Mouse (Mus musculus) spleen, postnatal 10 days (tissue): ENCODE data around the gene Fbxo21.
A peak's percentile ranks its signal among the peaks of the same experiment; 100 is the strongest.

ENCODE experiments used
- DNase-seq, 2 experiments: peaks; one replicate each; pipeline ENCODE4 v3.0.0; 2021 to 2022; ENCODE audit warnings: low spot score in 2 of 2

Fbxo21 gene

DNA sequence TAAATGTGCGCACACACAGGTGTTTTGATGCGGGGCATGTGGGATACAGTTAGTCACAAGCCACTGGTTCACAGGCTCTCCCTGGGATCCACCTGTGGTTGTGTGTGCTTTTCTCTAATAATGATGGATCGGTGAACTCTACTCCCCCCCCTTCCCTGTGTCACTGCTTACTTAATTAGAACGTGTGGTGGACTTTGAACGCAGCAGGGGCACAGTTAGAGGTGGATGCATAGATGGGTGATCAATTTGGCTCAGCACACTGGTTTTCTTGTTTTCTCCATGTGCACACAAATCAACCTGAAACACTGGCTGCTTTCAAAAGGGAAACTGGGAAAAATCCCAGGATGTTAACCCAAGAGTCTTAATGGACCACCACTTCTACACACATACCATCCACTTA, 2.6 kb downstream of the Fbxo21 start:
- no peak for DNase-seq

DNA sequence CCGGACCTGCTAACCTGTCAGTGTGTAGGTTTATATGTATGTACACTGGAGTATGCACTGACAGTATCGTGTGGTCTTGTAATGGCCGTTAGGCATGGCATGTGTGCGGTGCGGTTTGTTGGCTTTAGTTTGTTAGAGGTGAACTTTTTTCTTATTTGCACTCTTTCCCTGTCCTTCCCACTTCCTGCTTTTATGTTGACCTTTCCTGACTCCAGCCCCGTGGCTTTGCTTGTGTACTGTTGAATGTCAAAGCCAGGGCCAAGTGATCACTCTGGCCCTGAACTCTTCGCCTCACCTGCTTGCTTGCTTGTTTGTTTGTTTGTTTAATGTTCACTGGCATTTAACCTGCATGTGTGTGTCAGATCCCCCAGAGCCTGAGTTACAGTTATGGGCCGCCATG, 4.4 kb downstream of the Fbxo21 start:
- no peak for DNase-seq

DNA sequence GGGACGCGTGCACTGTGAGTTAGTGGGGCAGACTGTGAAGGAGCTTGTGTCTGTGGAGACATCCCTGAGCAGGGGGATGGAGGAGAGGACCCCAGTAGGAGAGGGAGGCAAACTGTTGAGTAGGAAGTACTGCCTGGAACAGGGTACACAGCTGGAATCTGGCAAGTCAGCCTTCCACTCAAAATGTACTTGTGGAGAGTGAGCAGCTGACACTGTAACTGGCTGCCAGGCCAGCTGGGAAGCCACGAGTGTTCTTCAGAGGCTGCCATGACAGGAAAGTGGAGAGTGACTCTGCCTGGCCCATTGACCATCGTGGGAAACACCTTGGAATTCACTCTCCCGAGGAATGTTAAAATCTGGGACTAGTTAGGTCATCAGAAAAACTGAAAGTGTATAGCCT, 5.4 kb downstream of the Fbxo21 start:
- DNase-seq, result no peak

DNA sequence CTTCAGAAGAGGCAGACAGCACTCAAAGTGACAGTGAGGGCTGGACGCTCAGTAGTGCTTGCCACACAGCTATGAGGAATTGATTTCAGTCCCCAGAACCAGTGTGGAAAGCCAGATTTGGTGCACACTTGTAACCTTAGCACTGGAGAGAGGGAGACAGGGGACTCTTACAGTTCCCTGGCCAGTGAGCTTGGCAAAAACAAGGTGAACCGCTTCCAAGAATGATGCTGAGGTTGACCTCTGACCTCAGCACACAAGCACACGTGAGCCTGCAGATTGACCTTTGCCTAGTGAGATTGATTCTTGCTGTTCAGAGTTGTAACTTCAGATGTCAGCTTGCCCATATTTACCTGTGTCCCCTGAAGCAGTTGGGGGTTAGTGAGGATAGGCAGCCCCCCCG, 9.8 kb downstream of the Fbxo21 start:
- DNase-seq, result no peak

DNA sequence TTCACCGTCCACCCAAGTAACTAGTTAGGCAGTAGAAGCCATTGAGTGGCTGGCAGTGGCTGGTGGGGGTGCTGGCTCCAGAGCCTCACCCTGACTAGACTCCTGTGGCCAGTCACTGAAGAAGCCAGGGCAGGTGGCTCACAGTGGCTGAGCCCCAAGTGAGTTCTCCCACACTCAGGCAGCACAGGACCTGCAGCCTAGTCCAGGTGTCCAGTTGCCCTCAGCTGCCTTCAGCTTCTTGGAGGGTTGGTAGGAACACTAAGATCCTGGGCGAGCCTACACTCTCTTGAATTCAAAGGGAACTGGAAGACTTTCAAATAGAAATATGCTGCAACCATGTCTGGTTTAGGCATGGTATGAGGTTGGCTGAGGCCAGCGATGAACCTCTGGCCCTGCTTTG, 11.4 kb downstream of the Fbxo21 start:
- DNase-seq, result no peak

DNA sequence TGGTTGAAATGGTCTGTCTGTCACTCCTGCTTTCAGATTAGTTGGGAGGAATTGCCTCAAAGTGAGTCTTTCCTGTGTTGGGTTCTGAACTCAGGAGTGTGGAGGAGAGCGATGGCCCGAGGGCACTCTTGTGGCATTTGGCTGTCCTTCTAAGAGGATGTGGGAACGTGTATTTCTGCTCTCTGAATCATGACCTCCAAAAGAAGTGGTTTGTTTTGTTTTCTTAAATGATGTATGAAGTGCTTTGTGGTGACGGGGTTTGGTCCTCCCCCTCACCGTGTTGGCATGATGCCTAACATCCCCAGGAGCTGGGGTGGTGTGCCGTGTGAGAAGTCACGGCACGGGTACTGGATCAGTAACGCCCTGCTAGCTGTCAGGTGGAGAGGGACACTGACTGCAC, 11.8 kb downstream of the Fbxo21 start:
- DNase-seq, result no peak

DNA sequence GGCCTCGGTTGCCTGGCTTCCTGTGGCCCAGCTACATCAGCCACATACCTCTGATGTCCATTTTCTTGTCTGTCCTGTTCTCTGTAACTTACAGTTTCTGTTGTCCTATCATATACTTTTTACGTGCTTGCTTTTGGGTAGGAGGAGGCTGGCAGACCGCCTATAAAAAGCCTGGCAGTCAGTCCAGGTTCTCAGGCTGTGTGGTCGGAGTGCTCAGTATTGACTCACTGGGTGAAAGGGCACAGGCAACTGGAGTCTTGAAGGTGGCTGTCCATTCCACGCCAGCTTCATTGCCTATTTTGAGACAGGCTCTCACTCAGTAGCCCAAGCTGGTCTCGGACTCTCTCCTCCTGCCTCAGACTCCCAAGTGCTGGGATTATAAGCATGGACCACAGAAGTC, 13.2 kb downstream of the Fbxo21 start:
- DNase-seq, result no peak

DNA sequence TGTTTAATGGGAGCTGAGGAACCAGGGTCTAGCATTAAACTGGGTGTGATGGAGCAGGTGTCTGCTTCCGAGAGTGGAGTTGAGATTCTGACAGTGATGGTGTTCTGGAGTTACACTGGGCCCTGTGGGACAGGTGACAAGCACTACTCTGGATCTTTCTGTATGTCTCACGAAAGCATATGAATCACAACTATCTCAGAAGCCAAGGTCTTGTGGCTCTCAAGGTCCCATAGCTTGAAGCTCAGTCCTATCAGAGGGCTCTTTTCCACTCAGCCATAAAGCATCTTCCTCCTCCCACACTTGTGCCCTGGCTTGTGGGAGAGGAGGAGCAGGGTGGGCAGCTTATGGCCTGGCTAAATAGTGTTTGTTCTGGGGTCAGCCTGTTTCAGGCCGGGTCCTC, 14.4 kb downstream of the Fbxo21 start:
- no peak for DNase-seq

DNA sequence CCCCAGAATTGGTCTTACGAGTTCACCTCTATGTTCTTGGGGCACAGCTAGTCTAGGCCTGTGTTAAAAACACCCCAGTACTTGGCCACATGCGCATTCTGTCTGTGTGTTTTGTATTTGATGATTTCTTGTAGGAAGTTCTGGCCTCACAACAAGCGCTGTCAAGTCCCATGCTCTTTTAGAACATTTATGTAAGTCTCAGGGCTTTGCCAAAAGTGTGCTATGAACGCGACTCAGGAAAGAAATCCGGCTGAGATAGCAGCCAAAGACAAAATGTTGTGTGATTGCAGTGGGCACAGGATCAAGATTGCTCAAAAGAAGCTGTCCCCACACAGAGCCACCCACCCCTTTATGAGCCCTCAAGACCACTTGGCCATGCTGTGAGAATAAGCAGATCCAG, 17.0 kb downstream of the Fbxo21 start:
- DNase-seq, result no peak

DNA sequence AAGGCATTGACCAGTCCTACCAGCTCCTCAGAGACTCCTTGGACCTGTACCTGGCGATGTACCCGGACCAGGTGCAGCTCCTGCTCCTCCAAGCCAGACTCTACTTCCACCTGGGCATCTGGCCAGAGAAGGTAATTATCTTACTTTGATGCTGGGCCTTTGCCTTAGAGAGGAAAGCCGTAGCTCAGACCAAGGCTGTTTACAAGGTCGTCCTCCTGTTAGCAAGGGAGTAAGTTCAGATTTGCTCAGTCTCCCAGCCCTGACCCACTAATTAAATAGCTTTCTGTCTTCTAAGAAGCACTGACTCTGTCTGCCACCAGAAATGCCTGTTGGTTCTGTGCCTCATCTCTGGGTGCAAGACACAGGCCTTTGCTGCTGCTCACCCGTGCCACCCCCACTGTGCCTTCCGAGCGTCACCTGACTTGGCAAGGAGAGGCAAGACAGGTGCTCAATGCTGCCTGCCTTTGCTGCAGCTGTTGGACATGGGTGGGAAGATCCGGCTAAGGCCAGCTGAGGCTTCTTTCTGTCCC, 18.9 kb downstream of the Fbxo21 start:
- no peak for DNase-seq

DNA sequence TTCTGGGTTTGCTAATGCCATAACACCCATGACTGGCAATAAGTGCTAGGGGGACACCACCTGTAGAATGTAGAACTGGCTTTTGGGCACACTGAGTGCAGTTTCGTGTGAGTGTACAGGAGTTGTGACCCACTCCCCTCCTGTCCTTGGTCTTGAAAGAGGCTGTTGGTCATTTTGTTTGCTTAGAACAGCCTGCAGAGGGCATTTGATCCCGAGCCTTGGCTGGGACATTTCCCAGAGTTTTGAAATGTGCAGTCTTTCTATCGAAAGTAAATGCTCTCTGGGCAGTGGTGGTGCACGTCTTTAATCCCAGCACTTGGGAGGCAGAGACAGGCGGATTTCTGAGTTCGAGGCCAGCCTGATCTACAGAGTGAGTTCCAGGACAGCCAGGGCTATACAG, 19.4 kb downstream of the Fbxo21 start:
- DNase-seq, result no peak

DNA sequence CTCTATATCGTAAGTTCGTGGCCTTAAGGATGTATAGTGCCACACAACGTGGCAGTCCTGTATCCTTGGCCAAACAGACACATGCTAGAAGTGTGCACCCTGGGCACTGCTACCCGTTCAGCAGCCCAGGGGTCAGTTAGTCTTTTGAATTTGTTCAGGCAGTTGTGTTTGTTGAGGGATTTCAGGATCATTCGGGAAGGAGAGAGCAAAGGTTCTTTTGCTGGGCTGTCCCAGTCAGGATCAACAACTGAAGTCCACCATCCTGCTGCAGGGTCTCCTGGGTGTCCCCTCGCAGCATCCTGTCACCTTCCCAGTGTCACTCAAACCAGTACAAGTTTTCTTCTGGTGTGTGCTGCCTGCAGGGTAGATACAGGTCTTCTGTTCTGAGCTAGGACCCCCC, 20.1 kb downstream of the Fbxo21 start:
- no peak for DNase-seq

DNA sequence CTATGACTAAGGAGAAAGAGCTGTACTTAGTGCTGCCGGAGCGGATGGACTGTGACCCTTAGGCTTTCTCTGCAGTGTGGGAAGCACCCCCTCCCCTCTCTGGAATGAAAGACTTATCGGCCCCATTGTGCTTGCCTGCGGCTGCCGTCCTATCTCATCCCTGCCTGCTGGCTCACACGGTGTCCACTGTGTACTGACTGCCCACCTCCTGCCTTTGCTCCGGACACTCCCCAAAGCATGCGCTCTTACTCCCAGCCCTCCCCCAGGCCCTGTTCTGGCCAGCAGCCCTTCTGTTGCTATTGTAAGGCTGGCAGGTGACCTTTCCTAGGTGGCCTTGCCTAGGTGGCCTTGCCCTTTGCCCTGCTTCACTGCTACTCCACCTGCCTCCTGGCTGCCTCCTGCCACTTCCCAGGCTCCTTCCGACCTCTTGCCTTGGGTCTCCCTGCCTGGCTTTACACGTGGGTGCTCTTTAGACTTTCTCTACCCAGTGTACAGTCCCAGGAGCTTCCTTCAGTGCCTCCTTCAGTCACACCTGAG, 21.0 kb downstream of the Fbxo21 start:
- no peak for DNase-seq

DNA sequence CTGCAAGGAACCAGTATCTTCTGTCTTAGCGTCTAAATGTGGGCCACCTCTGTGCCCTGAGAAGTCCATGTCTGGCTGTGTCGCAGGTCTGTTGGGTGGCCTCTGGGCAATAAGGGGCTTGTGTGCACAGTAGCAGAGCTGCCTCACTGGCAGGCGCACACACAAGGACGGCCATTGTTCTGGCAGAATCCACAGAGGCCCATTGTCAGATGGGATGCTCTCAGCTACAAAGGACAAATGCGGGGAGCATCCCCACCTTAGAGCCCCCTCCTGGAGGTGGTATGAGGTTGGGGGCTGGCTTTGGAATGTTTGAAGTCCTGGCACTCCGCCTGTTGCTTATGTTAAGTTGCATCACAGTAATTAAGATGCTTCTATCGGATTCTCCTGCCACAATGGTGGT, 22.5 kb downstream of the Fbxo21 start:
- DNase-seq, result no peak

DNA sequence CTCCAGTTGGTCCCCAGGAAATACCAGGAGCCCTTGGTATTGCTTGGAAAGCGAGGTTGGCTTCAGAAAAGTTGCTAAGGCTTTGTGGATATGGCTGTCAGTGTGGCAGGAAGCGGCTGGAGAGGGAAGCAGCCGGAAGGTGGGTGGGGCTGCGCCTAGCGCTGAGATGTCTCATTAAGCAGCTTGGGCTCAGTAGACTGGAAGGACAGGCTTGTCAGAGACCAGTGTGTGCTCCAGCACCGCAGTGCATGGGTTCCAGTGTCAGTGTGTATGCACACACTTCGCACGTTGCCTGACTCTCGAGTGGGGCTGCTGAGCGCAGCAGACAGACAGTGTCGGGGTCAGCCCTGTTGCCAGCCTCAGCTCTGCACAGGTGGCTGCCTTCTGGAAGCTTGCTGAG, 23.1 kb downstream of the Fbxo21 start:
- DNase-seq, result no peak

DNA sequence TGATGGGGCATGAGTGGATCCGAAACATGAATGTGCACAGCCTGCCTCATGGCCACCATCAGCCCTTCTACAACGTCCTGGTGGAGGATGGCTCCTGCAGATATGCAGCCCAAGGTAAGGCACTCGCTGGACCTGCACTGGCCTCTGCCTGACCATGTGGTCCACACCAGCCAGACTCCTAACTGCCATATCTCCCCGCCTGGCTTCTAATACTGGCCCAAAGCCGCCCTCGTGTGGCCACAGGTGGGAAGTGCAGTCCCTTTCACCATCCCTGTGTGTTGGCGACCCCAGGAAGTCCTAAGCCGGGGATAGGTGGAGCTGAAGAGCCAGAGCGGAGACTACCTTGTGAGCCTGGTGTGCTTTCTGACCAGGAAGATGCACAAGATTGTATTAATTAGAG, 25.5 kb downstream of the Fbxo21 start:
- DNase-seq, result peak; percentile 50 to 73

DNA sequence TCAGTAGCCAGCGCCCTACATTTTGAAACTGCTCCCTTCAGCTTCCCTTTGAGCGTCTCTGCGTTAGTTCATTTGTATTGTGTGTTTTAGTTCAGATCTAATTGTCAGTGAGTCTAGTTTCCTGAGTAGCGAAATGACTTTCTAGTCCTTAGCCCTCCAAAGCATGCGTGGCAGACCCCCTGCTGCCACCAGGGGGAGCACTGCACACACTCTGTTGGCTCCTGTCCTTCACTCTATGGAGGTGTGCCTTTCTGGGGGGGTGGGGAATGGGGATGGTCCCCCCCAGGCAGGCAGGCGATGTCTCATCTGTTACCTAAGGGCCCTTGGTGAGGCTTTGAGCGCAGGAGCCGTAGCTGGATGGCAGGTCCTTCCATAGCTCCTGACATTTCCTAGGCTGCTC, 28.1 kb downstream of the Fbxo21 start:
- DNase-seq, result peak; percentile 39 to 77

DNA sequence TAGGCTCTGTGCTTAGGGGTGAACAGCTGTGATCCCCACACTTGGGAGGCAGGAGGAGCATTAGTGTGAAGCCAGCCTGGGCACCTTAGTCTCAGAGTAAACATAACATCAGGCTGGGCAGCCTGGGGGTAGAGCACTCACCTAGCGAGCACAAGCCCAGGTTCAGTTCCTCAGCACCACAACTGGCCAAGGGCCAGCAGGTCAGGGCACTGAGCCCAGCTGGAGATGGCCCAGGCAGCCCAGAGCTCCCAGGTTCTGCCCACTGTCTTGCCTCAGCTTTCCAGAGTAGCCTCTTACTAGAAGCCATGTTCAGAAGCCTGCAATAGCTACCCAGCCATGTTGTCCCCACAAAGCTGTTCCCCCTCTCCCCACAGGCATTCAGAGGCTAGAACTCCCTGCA, 29.2 kb downstream of the Fbxo21 start:
- DNase-seq, result no peak

DNA sequence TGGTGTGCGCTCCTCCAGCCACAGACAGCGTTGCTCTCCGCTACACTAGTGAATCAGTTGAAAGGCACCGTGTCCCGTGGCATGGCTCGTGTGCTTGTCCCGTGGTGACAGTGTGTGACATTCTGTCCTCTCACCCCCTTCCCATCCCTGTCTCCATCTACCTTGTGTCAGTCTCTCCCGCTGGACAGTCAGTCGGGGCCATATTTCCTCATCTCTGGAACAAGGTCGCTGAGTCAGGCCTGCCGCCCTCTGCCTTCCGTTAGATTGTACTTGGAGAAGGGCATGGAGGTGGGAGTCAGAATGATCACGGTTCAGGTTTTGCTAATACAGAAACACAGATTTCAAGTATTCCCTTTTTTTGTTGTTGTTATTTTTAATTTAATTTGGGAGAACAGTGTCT, 31.8 kb downstream of the Fbxo21 start:
- no peak for DNase-seq

DNA sequence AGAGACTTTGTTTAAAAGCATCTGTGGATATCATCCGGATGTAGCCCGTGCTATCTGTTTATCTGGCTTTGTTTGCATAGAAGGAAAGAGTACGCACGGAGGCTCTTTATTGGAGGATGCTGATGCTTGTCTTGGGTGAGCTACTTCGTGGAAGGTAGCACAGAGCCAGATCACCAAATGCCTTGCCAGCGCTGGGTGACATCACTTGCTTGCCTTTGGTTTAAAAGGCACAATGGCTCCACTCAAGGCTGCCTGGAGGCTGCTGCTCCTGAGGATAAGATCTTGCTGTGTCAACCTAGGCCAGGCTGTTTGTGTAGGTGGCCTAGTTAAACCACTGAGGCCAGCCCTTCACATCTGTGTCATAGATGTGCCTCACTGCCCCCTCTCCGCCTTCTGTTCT, 34.3 kb downstream of the Fbxo21 start:
- no peak for DNase-seq

DNA sequence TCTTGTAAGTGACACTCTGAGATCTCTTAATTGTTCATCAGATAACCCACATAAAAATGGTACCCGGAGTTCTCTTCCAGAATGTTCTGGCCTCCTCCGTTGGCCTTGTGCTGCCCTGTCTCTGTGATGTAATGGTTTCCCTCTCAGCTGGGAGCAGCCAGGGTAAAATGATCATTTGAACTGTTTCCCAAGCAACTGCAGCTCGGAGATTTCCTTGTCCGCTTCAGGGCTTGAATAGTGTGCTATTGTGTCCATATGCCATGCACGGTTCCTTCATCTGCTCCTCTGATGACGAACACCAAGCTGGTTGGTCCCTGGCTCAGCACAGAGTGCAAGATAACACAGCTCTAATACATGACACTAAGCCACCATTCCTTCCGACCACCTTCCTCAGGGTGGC, 35.3 kb downstream of the Fbxo21 start:
- DNase-seq, result no peak

DNA sequence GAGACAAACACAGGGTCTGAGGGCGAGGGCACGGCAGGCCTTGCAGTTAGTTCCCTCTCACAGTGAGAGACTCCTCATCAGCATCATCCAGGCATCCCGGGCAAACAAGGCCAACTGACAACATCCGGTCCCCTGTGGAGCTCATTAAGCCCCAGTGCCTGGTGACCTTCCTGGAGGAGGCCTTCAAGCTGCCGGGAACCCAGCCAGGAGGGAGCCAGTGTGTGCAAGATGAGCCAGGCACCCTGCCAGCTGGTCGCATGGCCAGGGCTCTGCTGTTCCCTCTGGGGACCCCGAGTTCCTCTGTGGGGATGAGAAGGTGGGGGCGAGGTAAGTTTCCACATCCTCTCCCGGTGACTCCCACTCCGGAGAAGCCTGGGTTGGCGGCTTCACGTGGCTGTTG, 38.5 kb downstream of the Fbxo21 start:
- DNase-seq, result no peak

DNA sequence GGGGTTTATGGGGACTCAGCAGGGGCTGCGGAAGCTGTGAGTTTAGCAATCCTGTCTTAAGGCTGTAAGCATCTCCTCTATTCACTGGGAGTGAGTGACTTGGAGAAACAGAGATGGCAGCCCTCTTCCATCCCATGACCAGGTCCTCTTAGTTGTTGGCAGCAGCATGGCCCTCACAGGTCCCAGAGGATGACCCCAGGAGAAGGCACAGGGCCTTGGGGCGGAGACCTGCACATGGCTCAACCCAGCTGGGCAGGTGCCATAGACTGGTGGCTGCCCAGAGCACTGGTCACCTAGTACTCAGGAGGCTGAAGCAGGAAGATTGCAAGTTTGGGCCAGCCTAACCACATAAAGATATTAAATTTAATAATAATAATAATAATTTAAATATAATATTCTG, 39.1 kb downstream of the Fbxo21 start:
- DNase-seq, result no peak

DNA sequence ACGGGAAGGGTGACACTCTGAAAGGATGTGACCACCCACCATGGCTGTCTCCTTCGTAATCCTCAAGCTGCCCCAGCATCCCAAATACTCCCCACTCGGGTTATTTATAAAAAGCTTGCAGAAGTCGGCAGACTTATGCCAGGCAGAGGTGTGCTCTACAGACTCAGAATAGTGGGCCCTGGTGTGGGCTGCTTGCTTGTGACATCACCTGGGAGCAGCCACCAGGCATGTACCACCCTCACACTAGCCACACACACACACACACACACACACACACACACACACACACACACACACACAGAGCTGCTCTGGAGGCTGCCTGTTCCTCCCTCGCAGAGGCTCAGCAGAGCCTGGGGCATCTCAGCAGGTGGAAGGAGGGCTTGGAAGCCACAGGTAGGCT, 41.0 kb downstream of the Fbxo21 start:
- DNase-seq, result no peak

DNA sequence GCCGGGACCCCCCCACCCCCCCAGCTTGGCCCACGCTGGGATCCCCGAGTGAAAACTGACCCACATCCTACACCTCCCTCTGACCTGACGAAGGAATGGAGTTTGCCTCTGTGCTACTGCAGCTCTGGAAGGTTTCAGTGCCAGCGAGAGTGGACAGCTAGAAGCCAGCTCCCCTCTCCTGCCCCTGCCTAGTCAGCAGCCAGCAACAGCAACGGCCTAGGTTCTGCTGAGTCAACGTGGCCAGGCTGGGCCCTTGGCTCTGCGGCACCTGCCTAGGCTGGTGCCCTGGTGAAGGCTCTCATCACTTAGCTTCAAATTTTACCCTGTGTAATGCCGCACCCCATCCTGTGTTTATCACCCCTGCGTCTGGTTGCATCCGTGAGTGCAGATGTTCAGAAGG, 43.4 kb downstream of the Fbxo21 start:
- no peak for DNase-seq
